Comparison of ENCODE assay signal across 9 mouse cellular contexts in the genomic region with DNA sequence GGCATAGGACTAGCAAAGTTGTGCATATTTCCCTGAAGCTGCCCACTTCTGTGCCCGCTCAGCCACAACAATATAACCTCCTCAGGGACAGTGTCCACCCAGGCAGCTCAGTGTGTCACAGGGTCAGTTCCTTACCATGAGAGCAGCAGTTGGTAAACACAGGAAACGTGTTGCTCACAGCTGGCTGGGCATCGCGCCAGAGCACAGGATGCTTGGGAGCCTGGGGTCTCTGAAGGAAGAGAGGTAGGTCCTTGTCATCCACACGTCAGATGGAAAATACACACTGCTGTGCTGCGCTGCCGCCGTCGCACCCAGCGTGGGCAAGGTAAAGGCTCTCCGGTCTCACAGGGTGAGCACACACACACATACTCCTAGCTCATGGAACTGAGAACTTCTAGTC.
A peak's percentile ranks its signal among the peaks of the same experiment; 100 is the strongest.
DNase-seq lines count a peak whose midpoint lies in the region; ATAC-seq lines count a peak whose summit lies in the region.
"Had no signal": no experiment of that assay in that cellular context is flagged by ENCODE, and none has a peak within 500 bp of the region (broad histone marks: within the 10 kb centered on the region; RNA-seq: fewer than 3 reads in every experiment).

No protein-coding gene starts in this region.

- H3K4me3 ChIP-seq in kidney, embryonic 16.5 days (ENCODE audit: low read length) = no peak overlapping the region
- H3K4me3 ChIP-seq in embryonic facial prominence, embryonic 13.5 days = no peak overlapping the region
- no peak overlapping the region for H3K4me3 ChIP-seq in stomach, embryonic 14.5 days (ENCODE audit: low read depth, low read length)
- H3K4me3 ChIP-seq in neural tube, embryonic 15.5 days (replicated peaks) = no peak overlapping the region
- H3K4me3 ChIP-seq in forebrain, embryonic 14.5 days (ENCODE audit: low read depth, low read length) = no peak overlapping the region

- peak overlapping the region; percentile 9; the same call in 1 of the 2 replicates for H3K27ac ChIP-seq in kidney, embryonic 16.5 days (ENCODE audit: low read length)
- peak overlapping the region; percentile 66 for H3K27ac ChIP-seq in embryonic facial prominence, embryonic 13.5 days
- peak overlapping the region; percentile 16; the same call in 1 of the 2 replicates for H3K27ac ChIP-seq in stomach, embryonic 14.5 days (ENCODE audit: low read length)
- no peak overlapping the region for H3K27ac ChIP-seq in neural tube, embryonic 15.5 days (replicated peaks)
- H3K27ac ChIP-seq in forebrain, embryonic 14.5 days (ENCODE audit: low read depth, low read length) = no peak overlapping the region

- 43% methylated on average over 11 of the region's 11 CpGs for WGBS in kidney, embryonic 16.5 days
- WGBS in embryonic facial prominence, embryonic 13.5 days = 81% methylated on average over 11 of the region's 11 CpGs
- 68% methylated on average over 11 of the region's 11 CpGs for WGBS in stomach, embryonic 14.5 days
- 84% methylated on average over 11 of the region's 11 CpGs for WGBS in neural tube, embryonic 15.5 days
- 84% methylated on average over 11 of the region's 11 CpGs for WGBS in forebrain, embryonic 14.5 days

- DNase-seq in kidney, adult 18-20 months = no peak
- peak; percentile 76 to 82 for DNase-seq in kidney, postnatal 4 days
- no peak for DNase-seq in cerebellum, postnatal 25 days
- no peak for DNase-seq in forebrain, embryonic 14.5 days (ENCODE audit: low spot score)
- DNase-seq: right cerebral cortex, postnatal 25 days had no signal

- no peak overlapping the region for H3K9ac ChIP-seq in kidney, embryonic 16.5 days (replicated peaks; ENCODE audit: low read length)
- no peak overlapping the region for H3K9ac ChIP-seq in embryonic facial prominence, embryonic 13.5 days
- H3K9ac ChIP-seq in stomach, embryonic 14.5 days (replicated peaks; ENCODE audit: low read depth, low read length) = no peak overlapping the region
- H3K9ac ChIP-seq in neural tube, embryonic 15.5 days (replicated peaks) = no peak overlapping the region
- no peak overlapping the region for H3K9ac ChIP-seq in forebrain, embryonic 14.5 days (ENCODE audit: low read length)

- no peaks in the 10 kb centered on the region for H3K9me3 ChIP-seq in kidney, embryonic 16.5 days (ENCODE audit: low read length)
- H3K9me3 ChIP-seq in embryonic facial prominence, embryonic 13.5 days = no peaks in the 10 kb centered on the region
- H3K9me3 ChIP-seq in stomach, embryonic 14.5 days (ENCODE audit: control insufficient read depth, low read depth, low read length) = no peaks in the 10 kb centered on the region
- H3K9me3 ChIP-seq in neural tube, embryonic 15.5 days (replicated peaks) = no peaks in the 10 kb centered on the region
- no peaks in the 10 kb centered on the region for H3K9me3 ChIP-seq in forebrain, embryonic 14.5 days (replicated peaks; ENCODE audit: control insufficient read depth, low read length)

- no peaks in the 10 kb centered on the region for H3K36me3 ChIP-seq in kidney, embryonic 16.5 days (ENCODE audit: insufficient read depth, low read length)
- peaks cover 13% of the 10 kb centered on the region; the same call in 1 of the 2 replicates for H3K36me3 ChIP-seq in embryonic facial prominence, embryonic 13.5 days
- no peaks in the 10 kb centered on the region for H3K36me3 ChIP-seq in stomach, embryonic 14.5 days (ENCODE audit: control insufficient read depth, insufficient read depth, low read length)
- no peaks in the 10 kb centered on the region for H3K36me3 ChIP-seq in neural tube, embryonic 15.5 days
- 0 out of 2 replicates have a peak, but pooled peaks cover 6% of the 10 kb centered on the region for H3K36me3 ChIP-seq in forebrain, embryonic 14.5 days (ENCODE audit: control insufficient read depth, insufficient read depth, low read length)

- peak; percentile 53; the same call in 1 of the 2 replicates for ATAC-seq in kidney, embryonic 16.5 days (ENCODE audit: low FRiP score, low TSS enrichment)
- no peak for ATAC-seq in embryonic facial prominence, embryonic 13.5 days (ENCODE audit: insufficient number of reproducible peaks, insufficient read depth, low FRiP score, low TSS enrichment, low read depth)
- ATAC-seq in stomach, embryonic 14.5 days (ENCODE audit: insufficient number of reproducible peaks, insufficient read depth, low FRiP score, low read depth) = peak; percentile 38; the same call in 1 of the 2 replicates
- ATAC-seq in neural tube, embryonic 15.5 days (ENCODE audit: low FRiP score) = no peak
- no peak for ATAC-seq in forebrain, embryonic 14.5 days

- H3K27me3 ChIP-seq in kidney, embryonic 16.5 days (ENCODE audit: insufficient read depth, low read length) = no peaks in the 10 kb centered on the region
- no peaks in the 10 kb centered on the region for H3K27me3 ChIP-seq in embryonic facial prominence, embryonic 13.5 days
- H3K27me3 ChIP-seq in stomach, embryonic 14.5 days (ENCODE audit: control insufficient read depth, insufficient read depth, low read length) = no peaks in the 10 kb centered on the region
- H3K27me3 ChIP-seq in neural tube, embryonic 15.5 days (replicated peaks) = no peaks in the 10 kb centered on the region
- no peaks in the 10 kb centered on the region for H3K27me3 ChIP-seq in forebrain, embryonic 14.5 days (replicated peaks; ENCODE audit: control insufficient read depth, insufficient read depth, low read length)

- H3K4me1 ChIP-seq in kidney, embryonic 16.5 days (ENCODE audit: insufficient read depth, low read length) = peaks cover 31% of the 10 kb centered on the region
- H3K4me1 ChIP-seq in embryonic facial prominence, embryonic 13.5 days = peaks cover 37% of the 10 kb centered on the region
- peaks cover 12% of the 10 kb centered on the region for H3K4me1 ChIP-seq in stomach, embryonic 14.5 days (ENCODE audit: control insufficient read depth, insufficient read depth, low read length)
- no peaks in the 10 kb centered on the region for H3K4me1 ChIP-seq in neural tube, embryonic 15.5 days
- no peaks in the 10 kb centered on the region for H3K4me1 ChIP-seq in forebrain, embryonic 14.5 days (ENCODE audit: control insufficient read depth, insufficient read depth, low read length)

- no peak overlapping the region for H3K4me2 ChIP-seq in kidney, embryonic 16.5 days (replicated peaks; ENCODE audit: low read depth, low read length)
- no peak overlapping the region for H3K4me2 ChIP-seq in embryonic facial prominence, embryonic 13.5 days
- H3K4me2 ChIP-seq in stomach, embryonic 14.5 days (replicated peaks; ENCODE audit: low read depth, low read length) = no peak overlapping the region
- no peak overlapping the region for H3K4me2 ChIP-seq in neural tube, embryonic 15.5 days
- no peak overlapping the region for H3K4me2 ChIP-seq in forebrain, embryonic 14.5 days (ENCODE audit: low read length)

Comparison
In these comparisons a context has a peak if more than half of its experiments do, and no peak if none do; other contexts are left out.
1. DNase-seq: peak in kidney, postnatal 4 days (2 of 2); none in kidney, adult 18-20 months (single experiment), cerebellum, postnatal 25 days (0 of 2) and forebrain, embryonic 14.5 days (single experiment).
2. ATAC-seq: peak in kidney, embryonic 16.5 days (single experiment) and stomach, embryonic 14.5 days (single experiment); none in embryonic facial prominence, embryonic 13.5 days (single experiment), neural tube, embryonic 15.5 days (single experiment) and forebrain, embryonic 14.5 days (single experiment).
3. H3K27ac ChIP-seq: peak in kidney, embryonic 16.5 days (single experiment), embryonic facial prominence, embryonic 13.5 days (single experiment) and stomach, embryonic 14.5 days (single experiment); none in neural tube, embryonic 15.5 days (single experiment) and forebrain, embryonic 14.5 days (single experiment).